Mouse (Mus musculus): ENCODE measurements around the gene Lrrc26.

- TF ChIP-seq TAL1 (IDR thresholded peaks at IDR 0.05; ENCODE audit: low read length) (no peak), GATA1 (IDR thresholded peaks at IDR 0.05; ENCODE audit: low read length) (no peak)
Observed at GRCm38 (mm10) chr2:25272515-25272914, 17.2 kb upstream of the Lrrc26 start.
